Mouse (Mus musculus): ENCODE results near the gene Faf1.
"Not testable (repeated sequence)": the region's sequence is repeated elsewhere in the genome, so short reads cannot be mapped to it uniquely, and the experiment has no call there.

The Faf1 gene

DNA sequence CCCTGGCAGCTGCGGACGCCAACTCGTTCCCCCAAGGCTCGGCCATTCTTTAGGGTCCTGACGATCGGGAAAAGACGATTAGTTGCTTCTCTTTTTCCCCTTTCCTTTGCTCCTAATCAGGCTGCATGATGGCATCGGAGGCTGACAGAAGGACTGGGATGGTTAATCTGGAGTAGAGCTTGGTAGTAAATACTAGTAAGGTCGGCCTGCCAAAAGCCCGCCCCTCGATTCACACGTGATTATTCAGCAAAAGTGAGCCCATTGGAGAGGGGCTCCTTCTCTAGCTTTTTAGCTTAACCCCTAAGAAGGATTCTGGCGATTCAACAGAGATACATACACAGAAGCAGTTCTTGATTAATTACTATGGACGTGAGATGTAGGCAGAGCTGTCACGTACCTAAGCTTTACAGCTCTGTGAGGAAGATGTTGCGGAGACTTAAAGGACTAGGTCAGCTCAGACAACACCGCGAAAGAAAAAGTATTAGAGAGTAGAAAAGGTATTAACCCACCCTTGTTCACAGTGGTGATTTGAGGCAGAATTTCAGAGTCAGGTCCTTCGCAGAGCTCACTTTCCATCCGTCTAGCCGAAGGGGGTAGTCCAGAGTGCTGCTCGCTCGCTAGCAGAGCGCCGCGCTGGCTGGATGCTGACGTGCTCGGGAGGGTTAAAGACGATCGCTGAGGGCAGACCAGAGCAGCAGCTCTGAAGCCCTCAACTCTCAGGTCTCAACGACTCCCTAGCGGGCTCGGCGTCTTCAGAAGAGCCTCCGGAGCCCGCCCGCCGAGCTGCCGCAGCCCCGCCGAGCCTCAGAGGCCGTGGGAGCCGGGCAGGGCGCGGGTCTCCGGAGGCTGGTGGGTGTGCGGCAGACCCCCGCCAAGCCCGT lies 11.0 kb upstream of the Faf1 start:
- peak; percentile 78 for DNase-seq (ENCODE audit: low spot score)

- DNase-seq (ENCODE audit: low spot score), result no peak
Observed at GRCm38 (mm10) chr4:109665982-109666460, 10.4 kb upstream of the Faf1 start.

- DNase-seq (ENCODE audit: low spot score), result peak; percentile 88
Observed at GRCm38 (mm10) chr4:109666461-109667269, 9.7 kb upstream of the Faf1 start, which contains the start of gene Cdkn2c. Gene Cdkn2c (minus strand): TSS chr4:109667189.

DNA sequence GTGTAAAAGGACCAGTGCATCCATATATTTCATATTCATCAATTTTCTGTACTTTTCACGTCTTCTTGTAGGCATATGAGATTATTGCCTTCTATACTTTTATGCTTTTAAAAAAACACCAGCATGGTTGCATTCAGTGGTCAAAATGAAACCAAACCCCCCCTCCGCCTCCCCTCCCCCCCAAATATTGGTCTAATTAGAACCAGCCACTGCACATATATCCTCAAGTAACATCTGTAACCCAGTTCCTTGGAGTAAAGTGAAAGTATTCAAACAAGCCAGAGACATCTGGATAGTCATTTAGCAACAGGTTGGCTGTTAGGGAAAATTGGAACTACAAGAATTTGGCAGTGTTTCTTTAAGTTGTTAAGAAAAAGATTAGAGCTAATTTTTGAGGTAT lies 8.9 kb upstream of the Faf1 start:
- DNase-seq (ENCODE audit: low spot score), result no peak

GRCm38 (mm10) chr4:109670213-109670612 lies 6.2 kb upstream of the Faf1 start:
- DNase-seq (ENCODE audit: low spot score), result no peak

- DNase-seq (ENCODE audit: low spot score), result no peak
Observed at GRCm38 (mm10) chr4:109671941-109672340, 4.4 kb upstream of the Faf1 start.

- no peak for DNase-seq (ENCODE audit: low spot score)
Observed at GRCm38 (mm10) chr4:109674097-109674496, 2.3 kb upstream of the Faf1 start.

GRCm38 (mm10) chr4:109677221-109677620 lies 833 bp downstream of the Faf1 start:
- no peak for DNase-seq (ENCODE audit: low spot score)

- no peak for DNase-seq (ENCODE audit: low spot score)
Observed at GRCm38 (mm10) chr4:109683561-109683960, 7.2 kb downstream of the Faf1 start.

DNA sequence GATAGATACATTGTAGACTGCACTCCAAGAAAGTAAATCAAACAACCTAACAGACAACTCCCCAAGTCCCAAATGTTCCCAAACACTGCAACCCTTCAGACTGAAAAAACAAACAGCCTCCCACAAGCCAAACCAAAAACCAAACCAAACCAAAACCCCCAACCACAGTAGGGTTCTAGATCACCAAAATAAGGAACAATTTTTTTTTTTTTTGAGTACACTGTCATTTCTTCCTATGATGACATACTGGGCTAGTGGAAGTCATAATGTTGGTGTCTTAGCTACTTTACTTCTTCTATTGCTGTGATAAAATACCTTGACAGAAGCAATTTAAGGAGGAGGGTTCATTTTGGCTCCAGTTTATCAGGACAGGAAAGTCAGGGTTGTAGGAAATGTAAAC lies 16.3 kb downstream of the Faf1 start:
- DNase-seq (ENCODE audit: low spot score), result no peak

DNA sequence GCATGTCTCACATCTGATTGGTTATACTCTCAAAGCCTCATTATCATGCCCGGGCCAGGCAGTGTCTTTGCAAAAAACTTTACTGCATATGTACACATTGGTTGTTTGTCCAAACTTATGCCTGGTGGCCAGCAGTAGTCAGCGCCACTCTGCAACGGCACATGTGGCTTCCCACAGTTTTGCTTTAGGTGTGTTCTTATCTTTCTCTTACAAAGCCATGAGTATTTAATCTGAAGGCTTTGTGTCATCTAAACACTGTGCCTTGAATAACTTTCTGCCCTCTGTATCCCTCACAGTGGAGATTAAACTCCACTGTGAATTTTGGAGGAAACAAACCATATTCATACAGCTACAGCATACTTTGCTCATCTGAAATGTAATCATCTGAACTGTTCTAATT lies 24.3 kb downstream of the Faf1 start:
- not testable (repeated sequence) for DNase-seq (ENCODE audit: low spot score)

DNA sequence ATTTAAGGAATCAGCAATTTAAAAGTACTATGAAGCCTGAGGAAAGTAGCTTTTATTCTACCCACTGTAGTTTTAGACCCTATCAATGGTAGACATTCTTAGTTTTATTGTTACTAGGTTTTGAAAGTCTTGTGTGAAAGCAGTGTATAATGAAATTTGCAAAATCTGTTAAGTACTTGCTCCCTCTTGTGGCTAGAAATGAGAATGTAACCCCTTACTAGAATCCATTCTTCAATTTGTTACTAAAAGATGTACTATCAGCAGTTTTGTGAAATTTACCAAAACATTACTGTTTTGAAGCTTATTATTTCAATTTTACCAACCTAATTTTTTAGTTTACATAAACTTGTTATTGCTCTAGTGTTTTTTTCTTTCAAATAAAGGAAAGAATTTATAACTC lies 27.2 kb downstream of the Faf1 start:
- no peak for DNase-seq (ENCODE audit: low spot score)

DNA sequence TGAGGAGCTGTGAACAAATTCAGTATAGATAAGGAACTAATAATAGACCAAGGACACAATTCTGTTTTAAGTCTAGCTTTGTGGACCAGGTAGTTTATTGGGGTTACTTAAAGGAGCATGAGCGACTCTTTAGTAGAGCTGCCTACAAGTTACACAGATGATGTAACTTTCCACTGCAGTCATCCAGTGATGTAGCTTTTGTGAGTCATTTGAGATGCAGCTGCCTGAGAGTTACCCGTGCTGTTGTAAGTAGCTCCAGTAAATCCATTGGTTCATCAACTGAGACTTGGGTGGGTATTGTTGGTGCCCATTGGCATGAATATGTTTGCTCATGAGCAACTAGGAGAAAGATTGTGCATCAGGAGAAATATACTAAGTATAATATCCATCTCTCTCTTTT lies 29.0 kb downstream of the Faf1 start:
- no peak for DNase-seq (ENCODE audit: low spot score)

DNA sequence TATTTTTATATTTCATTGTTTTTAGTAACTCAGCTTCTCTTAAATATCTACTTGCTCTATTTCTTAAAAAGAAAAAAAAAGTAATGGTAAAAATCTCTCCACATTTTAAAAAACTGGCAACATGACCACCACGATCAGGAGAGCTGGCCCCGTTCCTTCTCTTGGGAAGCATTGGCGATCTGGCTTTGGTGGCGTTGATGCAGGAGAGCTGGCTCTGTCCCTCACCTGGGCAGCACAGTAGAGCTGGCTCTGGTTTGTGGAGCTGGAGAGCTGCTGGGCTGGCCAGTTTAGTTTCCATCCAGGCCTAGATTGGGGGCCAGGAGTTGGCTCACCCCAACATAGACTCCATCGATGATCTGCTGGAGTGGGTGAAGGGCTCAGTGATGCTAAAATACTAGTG lies 42.9 kb downstream of the Faf1 start:
- DNase-seq (ENCODE audit: low spot score), result no peak

DNA sequence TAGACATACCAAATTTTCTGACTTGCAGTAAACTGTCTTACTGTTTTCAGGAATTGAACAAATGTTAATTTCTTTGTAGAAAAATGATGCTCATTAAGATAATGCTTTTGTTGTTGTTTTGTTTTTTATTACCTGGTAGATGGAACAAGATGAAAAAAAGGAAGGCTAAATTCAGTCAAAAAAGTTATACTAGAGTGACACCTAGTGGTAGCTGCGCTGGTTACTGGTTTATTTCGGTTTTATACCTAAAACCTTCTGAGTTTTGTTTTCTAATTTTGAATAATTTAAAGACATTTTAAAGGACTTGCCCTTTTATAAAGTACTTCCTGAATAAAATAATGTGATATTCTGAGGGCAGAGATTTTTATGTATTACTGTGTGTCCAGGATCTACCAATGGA lies 52.9 kb downstream of the Faf1 start:
- DNase-seq (ENCODE audit: low spot score), result peak; percentile 16

DNA sequence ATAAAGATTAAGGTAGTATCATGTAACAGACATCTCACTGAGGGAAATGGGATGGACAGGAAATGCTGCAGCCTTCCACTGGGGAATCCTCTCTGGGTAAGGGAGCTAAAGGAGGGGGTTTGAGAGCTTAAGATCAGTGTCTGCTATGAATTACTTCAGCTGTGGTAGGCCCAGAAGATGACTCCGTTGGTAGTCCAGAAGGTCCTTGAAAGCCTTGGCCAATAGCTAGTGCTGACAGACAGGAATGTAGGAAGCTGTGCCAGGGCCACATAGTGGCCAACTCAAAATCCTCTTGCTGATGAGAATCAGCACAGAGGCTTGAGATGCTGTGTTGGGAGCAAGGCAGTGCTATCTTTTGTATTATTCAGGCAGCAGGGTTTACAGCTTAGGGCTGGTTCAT lies 59.4 kb downstream of the Faf1 start:
- DNase-seq (ENCODE audit: low spot score), result peak; percentile 49

DNA sequence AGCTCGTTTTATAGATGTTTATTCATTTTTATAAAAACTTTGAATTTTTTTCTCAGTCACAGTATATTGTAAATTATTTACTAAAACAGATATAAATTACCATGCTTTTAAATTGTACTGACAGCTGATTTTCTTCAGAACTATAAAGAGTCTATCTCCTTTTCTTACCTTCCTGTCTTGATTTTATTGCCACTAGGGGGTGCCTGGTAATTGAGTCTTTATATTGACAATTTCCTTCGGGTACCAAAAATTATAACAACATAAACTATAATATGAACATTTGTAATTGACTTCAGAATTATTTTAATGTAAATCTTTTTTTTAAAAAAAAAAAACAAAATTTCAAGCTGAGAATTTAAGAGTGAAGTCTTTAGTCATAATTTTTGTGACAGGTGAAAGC lies 67.6 kb downstream of the Faf1 start:
- no peak for DNase-seq (ENCODE audit: low spot score)

- peak; percentile 27 for DNase-seq (ENCODE audit: low spot score)
Observed at GRCm38 (mm10) chr4:109759031-109759430, 82.6 kb downstream of the Faf1 start.

DNA sequence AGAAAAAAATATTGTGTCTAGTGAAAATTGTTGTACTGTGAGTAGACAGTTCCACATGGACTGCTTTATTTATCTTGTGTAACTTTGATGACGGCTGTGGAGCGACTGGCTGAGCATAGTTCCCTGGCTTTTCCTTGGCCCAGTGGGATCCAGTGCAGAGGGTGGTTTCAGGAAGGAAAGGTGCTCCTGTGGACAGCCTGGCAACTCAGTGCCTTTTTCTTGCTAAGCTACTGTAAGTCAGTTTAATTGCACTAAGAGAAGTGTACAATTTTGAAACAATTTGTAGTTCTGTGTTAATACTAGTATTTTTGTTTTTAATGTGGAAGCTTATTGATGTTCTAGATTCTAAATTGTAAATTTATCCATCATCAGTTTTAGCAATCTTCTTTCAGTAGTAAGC lies 83.5 kb downstream of the Faf1 start:
- DNase-seq (ENCODE audit: low spot score), result no peak

GRCm38 (mm10) chr4:109760501-109760900 lies 84.1 kb downstream of the Faf1 start:
- no peak for DNase-seq (ENCODE audit: low spot score)

DNA sequence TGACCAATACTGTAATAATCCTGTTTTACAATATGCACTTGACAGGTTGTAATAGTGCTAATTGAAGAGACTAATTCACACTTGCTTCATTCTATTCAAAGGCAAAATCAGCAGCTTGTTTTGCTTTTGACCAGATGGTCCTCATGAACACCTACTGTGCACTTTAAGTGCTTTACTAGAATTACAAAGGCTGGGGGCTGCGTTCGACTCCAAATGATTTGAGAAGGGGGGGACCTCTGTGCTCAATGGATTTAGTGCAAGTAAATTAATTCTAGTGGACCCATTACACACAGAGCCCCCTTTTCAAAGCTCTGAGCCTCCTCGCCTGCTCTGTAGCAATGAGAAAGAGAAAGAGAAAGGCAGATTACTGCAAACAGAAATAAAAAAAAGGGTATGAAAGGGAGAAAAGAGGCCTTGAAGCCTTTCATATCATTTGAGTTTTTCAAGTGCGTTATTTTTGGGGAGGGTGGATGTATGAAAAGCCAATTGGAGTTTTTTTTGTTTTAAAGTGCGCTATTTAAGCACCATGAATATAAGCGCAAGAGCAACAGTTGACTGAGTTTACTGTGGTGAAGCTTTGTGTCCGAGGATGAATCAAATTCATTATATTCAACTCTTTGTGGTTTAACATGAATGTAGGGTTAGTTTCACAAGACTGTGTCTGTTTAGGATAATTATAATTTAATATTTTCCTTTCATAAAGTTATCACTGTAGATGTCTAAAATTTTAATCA lies 86.5 kb downstream of the Faf1 start:
- no peak for DNase-seq (ENCODE audit: low spot score)

DNA sequence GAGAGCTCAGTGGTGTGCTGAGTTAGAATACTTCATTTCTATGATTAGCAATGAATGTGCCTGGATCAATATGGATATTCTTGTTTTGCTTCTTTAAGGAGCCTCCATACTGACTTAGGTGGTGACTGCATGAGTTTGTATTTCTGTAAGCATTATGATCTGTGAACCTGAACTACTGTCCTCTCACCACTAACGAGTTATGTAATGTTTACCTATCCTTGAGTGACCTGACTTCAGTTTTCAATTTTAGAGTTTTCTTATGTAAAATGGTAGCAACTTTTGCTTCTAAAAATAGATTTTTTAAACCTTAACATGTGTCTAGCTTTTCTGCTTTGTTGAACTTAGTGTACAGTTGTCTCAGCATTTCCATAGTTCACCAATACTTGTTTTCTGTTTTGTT lies 92.7 kb downstream of the Faf1 start:
- DNase-seq (ENCODE audit: low spot score), result no peak

Measured in urinary bladder, postnatal 14 days (tissue).